Mouse (Mus musculus) lung, postnatal 0 days (tissue): ENCODE data around the gene Pak7. TPM values are rescaled to one million over a fixed set of nuclear protein-coding genes. Genes with fewer than 3 reads are reported as not detected.

ENCODE experiments used
- ATAC-seq: fragments of 200-750 bp; cut with Nextera tagmentation; 2 replicates; pipeline ENCODE4 v1.8.0; 2017; ENCODE audit warnings: moderate library complexity
- DNase-seq: peaks from one replicate; pipeline ENCODE4 v3.0.0-alpha.2; 2016; ENCODE audit warnings: low spot score
- H3K27ac ChIP-seq: fragments of 300-500 bp; sonication (generic); 2 replicates; pipeline ENCODE4 v1.5.1; 2014; ENCODE audit warnings: antibody characterized with exemption, mild to moderate bottlenecking, low read length, mixed read lengths
- H3K27me3 ChIP-seq: fragments of 300-500 bp; sonication (generic); replicated peaks from 2 replicates; pipeline ENCODE4 v1.6.1; 2014; ENCODE audit warnings: low read length, mixed read lengths; ENCODE audit not compliant: insufficient read depth
- H3K36me3 ChIP-seq: fragments of 300-500 bp; sonication (generic); 2 replicates; pipeline ENCODE4 v1.6.1; 2014; ENCODE audit warnings: low read length, mixed read lengths; ENCODE audit not compliant: insufficient read depth
- H3K4me1 ChIP-seq: fragments of 300-500 bp; sonication (generic); 2 replicates; pipeline ENCODE4 v1.6.1; 2014; ENCODE audit warnings: antibody characterized with exemption, low read depth, low read length, mixed read lengths; ENCODE audit not compliant: insufficient read depth
- H3K4me2 ChIP-seq: fragments of 300-500 bp; sonication (generic); replicated peaks from 2 replicates; pipeline ENCODE4 v1.6.1; 2014; ENCODE audit warnings: low read depth, mild to moderate bottlenecking, low read length, moderate library complexity, mixed read lengths
- H3K4me3 ChIP-seq: fragments of 300-500 bp; sonication (generic); 2 replicates; pipeline ENCODE4 v1.5.1; 2014; ENCODE audit warnings: low read depth, low read length
- H3K9ac ChIP-seq: fragments of 300-500 bp; sonication (generic); replicated peaks from 2 replicates; pipeline ENCODE4 v1.6.1; 2014; ENCODE audit warnings: low read depth, mild to moderate bottlenecking
- H3K9me3 ChIP-seq: fragments of 300-500 bp; sonication (generic); 2 replicates; pipeline ENCODE4 v1.6.1; 2016; ENCODE audit warnings: low read length, mixed read lengths
- CTCF ChIP-seq: IDR thresholded peaks from 2 replicates; pipeline ENCODE4 v1.5.1; 2016; ENCODE audit warnings: antibody characterized with exemption, mild to moderate bottlenecking
- EP300 ChIP-seq: IDR thresholded peaks from 2 replicates; pipeline ENCODE4 v1.6.1; 2016; ENCODE audit warnings: antibody characterized with exemption, mild to moderate bottlenecking, control low read depth
- WGBS: fragments of 180-500 bp; shearing (Covaris S2); extraction: QIAGEN DNeasy Blood & Tissue Kit; methylation state at CpG from one replicate; pipeline ENCODE4 v1.1.7; 2014; 5-methylcytosine and 5-hydroxymethylcytosine counted together
- polyA plus RNA-seq: library from polyadenylated mRNA; unstranded; fragments of >200 nt; fragmentation: Nextera tagmentation; extraction: Ambion mirVana; gene quantifications from 2 replicates; pipeline ENCODE4 v1.2.1, GENCODE M21; 2015

Gene Pak7
- polyA plus RNA-seq, 1 experiment from 2014 or later: 0.13 TPM

GRCm38 (mm10) chr2:136108124-136109037 lies 279.4 kb downstream of the Pak7 start:
- no peaks in the 10 kb centered on the region for H3K4me1 ChIP-seq
- no peaks in the 10 kb centered on the region for H3K27me3 ChIP-seq
- H3K27ac ChIP-seq: no peak overlapping the region
- 42% methylated on average over 6 of the region's 6 CpGs for WGBS
- no peak overlapping the region for H3K4me3 ChIP-seq
- H3K4me2 ChIP-seq: no peak overlapping the region
- TF ChIP-seq EP300: no peak
- TF ChIP-seq CTCF: no peak
- DNase-seq (no peak), ATAC-seq (no peak)
- H3K9ac ChIP-seq: no peak overlapping the region
- no peaks in the 10 kb centered on the region for H3K36me3 ChIP-seq
- H3K9me3 ChIP-seq: no peaks in the 10 kb centered on the region

DNA sequence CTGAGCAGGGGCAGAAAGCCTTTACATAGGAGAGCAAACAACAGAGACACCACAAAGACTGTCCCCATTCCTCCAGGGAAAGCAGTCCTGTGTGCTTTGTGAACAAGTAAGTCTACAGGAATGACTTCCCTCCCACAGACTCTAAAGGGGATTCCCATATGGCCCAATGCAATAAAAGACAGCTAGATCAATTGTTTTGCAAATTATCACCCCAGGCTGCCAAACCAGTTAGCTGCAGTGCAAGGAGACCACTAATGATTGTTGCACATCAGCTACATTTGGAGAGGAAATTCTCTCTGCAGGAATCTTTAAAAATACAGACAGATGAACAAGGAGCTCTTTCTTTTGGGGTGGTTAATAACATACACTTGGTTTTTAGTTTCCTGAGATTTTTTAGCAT lies 280.2 kb downstream of the Pak7 start:
- no peaks in the 10 kb centered on the region for H3K9me3 ChIP-seq
- H3K27me3 ChIP-seq: no peaks in the 10 kb centered on the region
- no peak overlapping the region for H3K4me2 ChIP-seq
- no peak overlapping the region for H3K4me3 ChIP-seq
- no peak overlapping the region for H3K9ac ChIP-seq
- no peak overlapping the region for H3K27ac ChIP-seq
- no peaks in the 10 kb centered on the region for H3K4me1 ChIP-seq
- H3K36me3 ChIP-seq: no peaks in the 10 kb centered on the region
- DNase-seq (no peak), ATAC-seq (no peak)
- TF ChIP-seq EP300: no peak
- no peak for TF ChIP-seq CTCF

DNA sequence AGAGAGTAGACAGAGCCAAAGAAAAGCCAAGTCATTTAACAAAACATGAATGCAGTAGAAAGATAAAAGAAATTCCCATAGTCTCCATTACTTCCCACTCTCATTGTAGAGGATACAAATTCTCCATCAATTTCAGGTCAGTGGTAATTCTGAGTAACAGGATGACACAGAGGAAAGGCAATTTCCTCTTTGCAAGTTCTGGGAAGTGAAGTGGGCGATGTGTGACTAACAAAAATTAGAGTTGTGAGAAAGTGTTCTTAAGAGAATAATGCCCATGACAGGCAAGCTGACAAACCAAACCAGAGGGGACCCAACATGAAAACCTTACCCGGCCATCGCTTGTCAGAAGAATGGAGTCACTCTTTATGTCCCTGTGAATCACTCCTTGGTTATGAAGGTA lies 290.6 kb downstream of the Pak7 start:
- Histone ChIP-seq H3K27me3 (no peaks in the 10 kb centered on the region), H3K9ac (no peak overlapping the region), H3K27ac (no peak overlapping the region), H3K4me1 (no peaks in the 10 kb centered on the region), H3K36me3 (no peaks in the 10 kb centered on the region), H3K9me3 (no peaks in the 10 kb centered on the region), H3K4me3 (no peak overlapping the region), H3K4me2 (no peak overlapping the region)
- TF ChIP-seq CTCF: no peak
- ATAC-seq: no peak
- DNase-seq: no peak
- WGBS: 81% methylated on average over 3 of the region's 3 CpGs

- Histone ChIP-seq H3K9me3 (no peaks in the 10 kb centered on the region), H3K27me3 (no peaks in the 10 kb centered on the region), H3K4me1 (no peaks in the 10 kb centered on the region), H3K4me3 (no peak overlapping the region), H3K36me3 (no peaks in the 10 kb centered on the region), H3K27ac (no peak overlapping the region), H3K9ac (no peak overlapping the region), H3K4me2 (no peak overlapping the region)
- no peak for TF ChIP-seq EP300
- TF ChIP-seq CTCF: no peak
- 42% methylated on average over 2 of the region's 2 CpGs for WGBS
- DNase-seq: no peak
- no peak for ATAC-seq
These were observed 291.8 kb downstream of the Pak7 start for GRCm38 (mm10) chr2:136095978-136096377.

GRCm38 (mm10) chr2:136064356-136064755 lies 323.4 kb downstream of the Pak7 start:
- Histone ChIP-seq H3K4me2 (no peak overlapping the region), H3K9me3 (no peaks in the 10 kb centered on the region), H3K36me3 (no peaks in the 10 kb centered on the region), H3K27ac (no peak overlapping the region), H3K4me1 (no peaks in the 10 kb centered on the region), H3K4me3 (no peak overlapping the region), H3K9ac (no peak overlapping the region), H3K27me3 (peaks cover 6% of the 10 kb centered on the region)
- ATAC-seq (no peak), DNase-seq (no peak)
- TF ChIP-seq EP300 (no peak), CTCF (no peak)
- 93% methylated on average over 1 of the region's 1 CpGs for WGBS

DNA sequence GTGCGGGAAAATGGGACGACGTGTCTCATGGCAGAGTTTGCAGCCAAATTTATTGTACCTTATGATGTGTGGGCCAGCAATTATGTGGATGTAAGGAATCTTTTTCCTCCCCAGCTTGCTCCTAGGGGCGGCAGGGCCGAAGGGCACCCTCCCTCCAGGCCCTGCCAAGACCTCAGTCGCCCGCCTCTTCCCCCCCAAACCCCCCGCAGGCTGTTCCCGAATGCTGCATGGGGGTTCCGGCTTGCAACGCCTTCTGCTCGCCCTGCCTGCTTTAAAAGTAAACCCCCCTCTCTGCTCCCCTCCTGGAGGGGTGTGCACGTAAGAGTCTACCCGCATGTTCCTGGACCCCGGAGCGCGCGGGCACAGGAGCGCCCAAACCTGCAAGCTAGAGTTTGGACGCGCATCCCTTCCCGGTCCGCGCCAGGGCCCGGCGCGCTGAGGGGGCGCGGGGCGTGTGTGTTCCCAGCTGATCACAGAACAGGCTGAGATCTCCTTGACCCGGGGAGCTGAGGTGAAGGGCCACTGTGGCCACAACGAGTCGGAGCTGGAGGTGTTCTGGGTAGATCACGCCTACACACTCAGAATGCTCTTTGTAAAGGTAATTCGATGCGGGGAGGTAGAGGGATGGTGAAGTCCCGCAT lies 328.6 kb downstream of the Pak7 start:
- Histone ChIP-seq H3K36me3 (no peaks in the 10 kb centered on the region), H3K27me3 (peaks cover 16% of the 10 kb centered on the region), H3K4me3 (no peak overlapping the region), H3K4me1 (no peaks in the 10 kb centered on the region), H3K27ac (no peak overlapping the region), H3K9me3 (no peaks in the 10 kb centered on the region), H3K4me2 (no peak overlapping the region), H3K9ac (no peak overlapping the region)
- 2% methylated on average over 37 of the region's 37 CpGs for WGBS
- ATAC-seq: no peak
- DNase-seq: no peak
- TF ChIP-seq EP300: no peak
- no peak for TF ChIP-seq CTCF
